Mouse (Mus musculus) neutrophil, adult 5-6 weeks (primary cell): Measurements from ENCODE around the gene Gm14190. TPM values are rescaled to one million over a fixed set of nuclear protein-coding genes. Genes with fewer than 3 reads are reported as not detected.
"Not testable (repeated sequence)": the region's sequence is repeated elsewhere in the genome, so short reads cannot be mapped to it uniquely, and the experiment has no call there.

Experiments
- ATAC-seq: fragments of 151-379, 151-347 bp; 2 replicates; pipeline ENCODE4 v1.8.0; 2017; ENCODE audit warnings: mild to moderate bottlenecking, moderate TSS enrichment; ENCODE audit not compliant: insufficient number of reproducible peaks, poor library complexity, low FRiP score, severe bottlenecking; ENCODE audit errors: extremely low read depth
- total RNA-seq: library from RNA; stranded (forward); fragments of 200-1000 nt; gene quantifications from 2 replicates; pipeline ENCODE4 v1.2.3, GENCODE M21; 2017

Gene Gm14190
- total RNA-seq: not detected in 2 replicates

GRCm38 (mm10) chr11:99690463-99690862, at the start of gene Gm14190:
Gene Gm14190, minus strand, starts transcription at chr11:99690740.
- no peak for ATAC-seq

DNA sequence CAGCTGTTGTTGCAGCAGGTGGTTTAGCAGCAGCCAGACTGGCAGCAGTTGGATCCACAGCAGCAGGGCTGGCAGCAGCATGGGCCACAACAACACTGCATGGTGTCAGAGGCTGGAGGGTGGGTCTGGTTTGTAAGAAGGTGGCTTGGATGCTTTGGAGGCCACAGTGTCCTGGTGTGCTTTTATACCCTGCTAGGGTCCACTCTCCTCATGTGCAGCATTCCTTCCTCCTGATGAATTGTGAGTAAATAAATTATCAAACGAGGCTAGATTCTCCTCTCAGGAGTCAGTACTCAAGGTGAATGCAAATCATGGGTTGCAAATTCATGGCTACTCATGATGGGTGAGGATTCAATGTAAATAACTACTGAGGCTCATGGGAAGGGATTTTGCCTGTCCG, 43.6 kb upstream of the Gm14190 start, which contains the start of gene Gm14180:
Gene Gm14180 (minus strand): TSS at position 101 of the 400 bp plus-strand sequence.
- ATAC-seq: no peak

DNA sequence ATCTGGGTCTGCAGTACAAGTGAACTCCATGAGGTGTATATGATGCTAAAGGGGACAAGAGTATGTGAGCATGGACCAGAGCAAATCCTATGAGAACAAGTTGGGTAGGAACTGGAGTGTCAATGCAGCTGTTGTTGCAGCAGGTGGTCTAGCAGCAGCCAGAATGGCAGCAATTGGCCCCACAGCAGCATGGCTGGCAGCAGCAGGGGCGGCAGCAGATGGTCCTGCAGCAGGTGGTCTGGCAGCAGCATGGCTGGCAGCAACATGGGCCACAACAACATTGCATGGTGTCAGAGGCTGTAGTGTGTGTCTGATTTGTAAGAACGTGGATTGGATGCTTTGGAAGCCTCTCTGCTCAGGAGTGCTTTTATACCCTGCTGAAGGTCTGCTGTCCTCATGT, 33.5 kb upstream of the Gm14190 start:
- ATAC-seq: no peak

DNA sequence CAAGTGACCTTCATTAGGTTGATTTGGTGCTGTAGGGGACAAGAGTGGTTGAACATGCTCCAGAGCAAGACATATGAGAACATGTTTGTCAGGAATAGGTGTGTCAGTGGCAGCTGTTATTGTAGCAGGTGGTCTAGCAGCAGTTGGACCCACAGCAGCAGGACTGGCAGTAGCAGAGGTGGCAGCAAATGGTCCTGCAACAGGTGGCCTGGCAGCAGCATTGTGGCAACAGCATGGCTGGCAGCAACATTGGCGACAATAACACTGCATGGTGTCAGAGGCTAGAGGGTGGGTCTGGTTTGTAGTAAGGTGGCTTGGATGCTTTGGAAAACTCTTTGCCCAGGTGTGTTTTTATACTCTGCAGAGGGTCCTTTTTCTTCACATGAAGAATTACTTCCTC, 28.2 kb upstream of the Gm14190 start:
- ATAC-seq: no peak

GRCm38 (mm10) chr11:99685235-99685634, 5.3 kb downstream of the Gm14190 start:
- ATAC-seq: not testable (repeated sequence)

DNA sequence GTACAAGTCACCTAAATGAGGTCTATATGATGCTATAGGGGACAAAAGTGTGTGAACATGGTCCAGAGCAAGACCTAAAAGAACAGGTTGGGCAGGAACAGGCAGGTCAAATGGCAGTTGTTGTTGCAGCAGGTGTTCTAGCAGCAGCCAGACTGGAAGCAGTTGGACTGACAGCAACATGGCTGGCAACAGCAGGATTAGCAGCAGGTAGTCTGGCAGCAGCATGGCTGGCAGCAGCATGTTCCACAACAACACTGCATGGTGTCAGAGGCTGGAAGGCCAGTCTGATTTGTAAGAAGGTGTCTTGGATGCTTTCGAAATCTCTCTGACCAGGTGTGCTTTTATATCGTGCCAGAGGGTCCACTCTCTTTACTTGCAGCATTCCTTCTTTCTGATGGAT, 7.1 kb downstream of the Gm14190 start:
- no peak for ATAC-seq

DNA sequence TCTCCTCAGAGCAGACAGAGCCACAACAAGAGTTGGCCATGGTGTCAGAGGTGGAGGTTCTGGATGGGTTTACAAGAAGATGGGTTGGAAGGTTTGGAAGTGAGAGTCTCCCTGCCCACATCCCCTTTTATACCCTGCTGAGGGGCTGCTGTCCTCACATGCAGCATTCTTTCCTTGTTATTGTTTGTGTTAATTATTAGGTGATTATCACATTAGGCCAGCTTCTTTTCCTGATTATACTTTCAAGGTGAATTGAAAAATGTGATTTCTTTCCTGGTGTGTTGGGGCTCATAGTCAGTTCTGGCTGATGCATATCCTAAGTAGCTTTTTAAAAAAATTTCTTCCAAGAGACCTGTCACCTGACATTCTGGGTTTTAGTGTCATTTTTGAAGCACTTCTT, 24.7 kb downstream of the Gm14190 start, which contains the start of gene Krtap4-6:
Gene Krtap4-6 (minus strand): TSS at position 101 of the 400 bp plus-strand sequence.
- ATAC-seq: no peak

DNA sequence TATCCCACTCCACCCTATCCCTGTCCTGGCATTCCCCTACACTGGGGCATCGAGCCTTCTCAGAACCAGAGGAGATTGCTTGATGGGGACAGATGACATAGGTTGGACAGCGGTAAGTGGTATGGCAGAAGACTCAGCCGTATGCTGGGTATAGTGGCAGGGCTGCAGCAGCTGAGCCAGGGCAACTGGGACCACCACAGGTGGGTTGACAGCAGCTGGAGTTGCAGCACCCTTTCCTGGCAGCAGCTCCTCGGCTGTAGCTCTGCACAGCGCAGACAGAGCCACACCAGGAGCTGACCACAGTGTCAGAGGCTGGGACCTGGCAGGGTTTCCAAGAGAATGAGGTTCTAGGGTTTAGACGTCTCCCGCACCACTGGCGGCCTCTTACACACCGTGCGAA, 27.7 kb downstream of the Gm14190 start:
- ATAC-seq: no peak

DNA sequence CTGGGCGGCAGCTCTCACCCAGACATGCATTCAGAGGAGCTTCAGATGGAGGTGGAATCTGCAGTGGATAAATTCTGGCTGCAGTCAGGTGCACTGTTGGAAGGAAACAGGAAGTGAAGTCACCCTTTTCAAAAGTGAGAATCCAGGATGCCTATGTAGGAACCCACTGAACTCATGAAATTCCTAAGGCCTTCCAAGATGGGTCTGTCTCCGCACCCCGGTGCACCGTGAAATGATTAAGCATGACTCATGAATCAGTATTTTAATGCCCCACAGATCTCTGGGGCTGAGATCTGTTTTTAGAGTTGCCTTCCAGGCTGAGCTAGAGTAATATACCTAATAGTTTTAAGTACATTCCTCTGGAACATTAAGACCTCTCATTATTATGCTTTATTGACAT, 31.3 kb downstream of the Gm14190 start:
- ATAC-seq: no peak

GRCm38 (mm10) chr11:99658467-99659010, 32.0 kb downstream of the Gm14190 start, which contains the start of gene Gm11563:
Gene Gm11563, minus strand, starts transcription at chr11:99658960.
- not testable (repeated sequence) for ATAC-seq

GRCm38 (mm10) chr11:99657051-99657450, 33.5 kb downstream of the Gm14190 start:
- no peak for ATAC-seq

DNA sequence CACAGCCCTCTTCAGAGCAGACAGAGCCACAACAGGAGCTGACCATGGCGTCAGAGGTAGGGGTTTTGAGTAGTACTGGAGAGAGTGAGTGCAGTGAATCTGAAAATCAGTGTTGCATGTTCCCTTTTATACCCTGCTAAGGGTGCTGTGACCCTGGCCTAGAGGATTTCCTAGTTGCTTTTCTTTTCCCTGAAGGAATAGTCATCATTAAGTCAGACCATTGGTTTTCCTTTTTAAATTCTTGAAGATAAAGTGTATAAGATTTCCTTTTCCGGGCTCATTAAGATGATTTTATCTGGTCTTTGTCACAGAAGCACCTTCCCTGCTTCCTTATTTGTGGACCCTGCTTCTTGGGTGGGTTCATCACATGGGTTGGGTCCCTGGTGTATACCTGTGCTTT, 40.4 kb downstream of the Gm14190 start, which contains the start of gene Gm11555:
Gene Gm11555 (minus strand): TSS at position 101 of the 400 bp plus-strand sequence.
- no peak for ATAC-seq

- ATAC-seq: no peak
Observed at GRCm38 (mm10) chr11:99646444-99646843, 44.1 kb downstream of the Gm14190 start.

DNA sequence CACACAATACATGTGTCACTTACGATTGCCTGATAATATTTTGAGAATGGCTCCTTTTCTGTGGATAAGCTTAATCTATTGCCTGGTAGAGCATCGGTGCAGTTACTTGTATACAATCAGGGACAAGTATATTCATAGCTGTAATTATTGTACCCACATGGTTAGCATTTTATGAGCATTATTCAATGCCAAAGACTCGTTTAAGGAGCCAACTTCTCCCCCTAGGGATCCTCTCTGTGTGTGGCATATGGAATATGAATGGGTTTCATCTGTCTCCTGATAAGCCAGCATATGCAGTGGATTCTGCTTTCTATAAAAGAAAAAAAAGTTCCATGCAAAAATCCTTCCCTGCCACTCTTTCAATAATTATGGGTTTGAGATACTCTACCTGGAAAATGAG, 46.2 kb downstream of the Gm14190 start:
- no peak for ATAC-seq

- ATAC-seq: not testable (repeated sequence)
Observed at GRCm38 (mm10) chr11:99643635-99644139, 46.9 kb downstream of the Gm14190 start, which contains the start of gene Krtap4-7. Gene Krtap4-7, minus strand, starts transcription at chr11:99644089.

GRCm38 (mm10) chr11:99640926-99641325, 49.6 kb downstream of the Gm14190 start:
- no peak for ATAC-seq

Other genes starting within 250 kb of the Gm14190 start
- gene Krt23, start 197.6 kb downstream of the Gm14190 start, total RNA-seq: 1.5 and 2.9 TPM in 2 replicates
- gene Krt39, start 169.4 kb downstream of the Gm14190 start, total RNA-seq: not detected in 2 replicates
- not detected in 2 replicates for gene Krt40, start 147.6 kb downstream of the Gm14190 start, total RNA-seq
- not detected in 2 replicates for gene Krtap3-3, start 139.9 kb downstream of the Gm14190 start, total RNA-seq
- not detected in 2 replicates for gene Krtap3-2, start 133.9 kb downstream of the Gm14190 start, total RNA-seq
- gene Gm11939, start 131.3 kb downstream of the Gm14190 start, total RNA-seq: not detected in 2 replicates
- gene Krtap3-1, start 124.1 kb downstream of the Gm14190 start, total RNA-seq: not detected in 2 replicates
- not detected in 2 replicates for gene Krtap1-5, start 109.7 kb downstream of the Gm14190 start, total RNA-seq
- not detected in 2 replicates for gene Krtap1-4, start 107.1 kb downstream of the Gm14190 start, total RNA-seq
- gene Krtap1-3, start 99.4 kb downstream of the Gm14190 start, total RNA-seq: not detected in 2 replicates
- not detected in 2 replicates for gene Krtap9-3, start 92.6 kb downstream of the Gm14190 start, total RNA-seq
- gene Gm11938, start 87.4 kb downstream of the Gm14190 start, total RNA-seq: not detected in 2 replicates
- not detected in 2 replicates for gene Gm11937, start 80.6 kb downstream of the Gm14190 start, total RNA-seq
- gene Krtap2-4, start 75.9 kb downstream of the Gm14190 start, total RNA-seq: not detected in 2 replicates
- not detected in 2 replicates for gene Gm11562, start 70.3 kb downstream of the Gm14190 start, total RNA-seq
- not detected in 2 replicates for gene Krtap4-1, start 62.5 kb downstream of the Gm14190 start, total RNA-seq
- not detected in 2 replicates for gene Krtap4-2, start 55.7 kb downstream of the Gm14190 start, total RNA-seq
- gene Krtap4-7, start 46.7 kb downstream of the Gm14190 start, total RNA-seq: not detected in 2 replicates
- gene Gm11555, start 40.5 kb downstream of the Gm14190 start, total RNA-seq: not detected in 2 replicates
- not detected in 2 replicates for gene Gm11563, start 31.8 kb downstream of the Gm14190 start, total RNA-seq
- gene Krtap4-6, start 24.8 kb downstream of the Gm14190 start, total RNA-seq: not detected in 2 replicates
- gene Gm14180, start 43.5 kb upstream of the Gm14190 start, total RNA-seq: not detected in 2 replicates
- gene Gm11595, start 82.2 kb upstream of the Gm14190 start, total RNA-seq: not detected in 2 replicates
- not detected in 2 replicates for gene Krtap4-8, start 90.0 kb upstream of the Gm14190 start, total RNA-seq
- gene Krtap4-9, start 94.5 kb upstream of the Gm14190 start, total RNA-seq: not detected in 2 replicates
- gene Gm11596, start 102.7 kb upstream of the Gm14190 start, total RNA-seq: not detected in 2 replicates
- gene Gm11569, start 108.2 kb upstream of the Gm14190 start, total RNA-seq: not detected in 2 replicates
- gene Gm11554, start 113.7 kb upstream of the Gm14190 start, total RNA-seq: not detected in 2 replicates
- not detected in 2 replicates for gene Krtap4-13, start 119.2 kb upstream of the Gm14190 start, total RNA-seq
- gene Gm11564, start 124.9 kb upstream of the Gm14190 start, total RNA-seq: not detected in 2 replicates
- not detected in 2 replicates for gene 2300003K06Rik, start 147.3 kb upstream of the Gm14190 start, total RNA-seq
- not detected in 2 replicates for gene Krtap4-16, start 160.9 kb upstream of the Gm14190 start, total RNA-seq
- gene Gm11568, start 167.2 kb upstream of the Gm14190 start, total RNA-seq: not detected in 2 replicates
- gene Gm11559, start 173.7 kb upstream of the Gm14190 start, total RNA-seq: not detected in 2 replicates
- gene Krtap9-1, start 182.6 kb upstream of the Gm14190 start, total RNA-seq: not detected in 2 replicates
- gene Gm11567, start 188.4 kb upstream of the Gm14190 start, total RNA-seq: not detected in 2 replicates
- not detected in 2 replicates for gene Krtap31-1, start 217.2 kb upstream of the Gm14190 start, total RNA-seq
- not detected in 2 replicates for gene Gm11565, start 224.0 kb upstream of the Gm14190 start, total RNA-seq
- gene Krtap31-2, start 245.6 kb upstream of the Gm14190 start, total RNA-seq: not detected in 2 replicates